Mouse (Mus musculus) embryonic facial prominence, embryonic 13.5 days (tissue): ENCODE results near the gene Zbtb22. TPM values are rescaled to one million over a fixed set of nuclear protein-coding genes. Genes with fewer than 3 reads are reported as not detected.

Experiments used
- ATAC-seq: fragments of 200-750 bp; cut with Nextera tagmentation; 2 replicates; pipeline ENCODE4 v1.8.0; 2017; ENCODE audit warnings: low read depth; ENCODE audit not compliant: insufficient number of reproducible peaks, insufficient read depth, low FRiP score, low TSS enrichment
- H3K27ac ChIP-seq: fragments of 300-500 bp; sonication (generic); 2 replicates; pipeline ENCODE4 v1.5.1; 2015; ENCODE audit warnings: moderate library complexity, mild to moderate bottlenecking, inconsistent platforms
- H3K27me3 ChIP-seq: fragments of 300-500 bp; sonication (generic); 2 replicates; pipeline ENCODE4 v1.6.1; 2015; ENCODE audit warnings: mild to moderate bottlenecking, inconsistent platforms
- H3K36me3 ChIP-seq: fragments of 300-500 bp; sonication (generic); 2 replicates; pipeline ENCODE4 v1.6.1; 2015; ENCODE audit warnings: mild to moderate bottlenecking, inconsistent platforms
- H3K4me1 ChIP-seq: fragments of 300-500 bp; sonication (generic); 2 replicates; pipeline ENCODE4 v1.6.1; 2015; ENCODE audit warnings: inconsistent platforms
- H3K4me2 ChIP-seq: fragments of 300-500 bp; sonication (generic); 2 replicates; pipeline ENCODE4 v1.6.1; 2015; ENCODE audit warnings: moderate library complexity, mild to moderate bottlenecking, inconsistent platforms
- H3K4me3 ChIP-seq: fragments of 300-500 bp; sonication (generic); 2 replicates; pipeline ENCODE4 v1.5.1; 2015; ENCODE audit warnings: mild to moderate bottlenecking, inconsistent platforms
- H3K9ac ChIP-seq: fragments of 300-500 bp; sonication (generic); 2 replicates; pipeline ENCODE4 v1.6.1; 2015; ENCODE audit warnings: mild to moderate bottlenecking, inconsistent platforms
- H3K9me3 ChIP-seq: fragments of 300-500 bp; sonication (generic); 2 replicates; pipeline ENCODE4 v1.6.1; 2016; ENCODE audit warnings: inconsistent platforms
- WGBS: fragments of 180-500 bp; shearing (Covaris S2); methylation state at CpG from one replicate; pipeline ENCODE4 v1.1.7; 2015; ENCODE audit warnings: mixed read lengths; 5-methylcytosine and 5-hydroxymethylcytosine counted together
- polyA plus RNA-seq: library from polyadenylated mRNA; unstranded; fragments of >200 nt; fragmentation: Nextera tagmentation; extraction: Ambion mirVana; gene quantifications from 2 replicates; pipeline ENCODE4 v1.2.1, GENCODE M21; 2015

The Zbtb22 gene
- polyA plus RNA-seq, 1 experiment from 2014 or later, result 17.6 TPM

DNA sequence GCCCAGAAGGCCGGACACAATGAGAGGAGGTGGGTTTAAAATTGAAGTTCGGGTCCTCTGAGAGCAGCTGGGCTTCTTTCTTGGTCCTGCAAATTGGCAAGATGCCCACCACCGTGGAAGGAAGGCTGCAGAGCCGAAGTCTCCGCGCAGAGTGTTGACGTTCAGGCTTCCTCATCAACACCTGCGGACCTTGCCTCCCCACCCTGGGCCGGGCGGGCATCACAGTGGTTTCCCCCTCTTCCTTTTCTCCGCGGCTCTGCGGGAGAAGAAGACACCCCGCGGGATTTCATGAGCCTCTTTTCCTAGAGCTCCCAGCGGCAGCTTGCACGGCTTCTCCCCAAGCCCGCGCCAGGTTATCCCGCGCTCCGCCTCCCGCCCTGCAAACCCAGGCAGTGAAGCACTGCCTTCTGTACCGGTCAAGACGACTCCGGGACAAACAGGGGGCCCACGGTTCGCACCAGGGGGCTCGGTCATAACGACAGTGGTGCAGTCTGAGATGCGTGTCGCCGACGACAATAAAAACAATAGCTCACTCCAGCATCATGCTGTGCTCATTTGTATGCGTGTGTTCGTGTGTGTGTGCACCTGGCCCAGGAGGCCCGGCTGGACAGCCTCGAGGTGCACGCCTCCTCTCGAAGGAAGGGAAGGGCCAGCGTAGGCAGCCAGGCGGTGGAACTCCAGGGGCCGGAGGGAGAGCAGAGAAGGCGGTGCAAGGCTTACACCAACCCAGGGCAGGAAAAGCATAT is 7.2 kb upstream of the Zbtb22 start:
- Histone ChIP-seq H3K27ac (peak overlapping the region; percentile 91), H3K4me2 (peak overlapping the region; percentile 97), H3K36me3 (peaks cover 26% of the 10 kb centered on the region), H3K9ac (peak overlapping the region; percentile 81), H3K4me1 (peaks cover 31% of the 10 kb centered on the region), H3K9me3 (no peaks in the 10 kb centered on the region), H3K4me3 (peak overlapping the region; percentile 95), H3K27me3 (no peaks in the 10 kb centered on the region)
- ATAC-seq, result peak; percentile 27
- under 1% methylated on average over 43 of the region's 44 CpGs for WGBS

GRCm38 (mm10) chr17:33909077-33909868 is 6.4 kb upstream of the Zbtb22 start, which contains the start of gene Daxx:
Daxx (plus strand) TSS chr17:33909414.
- ATAC-seq, result peak; percentile 96
- Histone ChIP-seq H3K27ac (peak within 1 kb of the TSS; percentile 91), H3K4me3 (peak within 1 kb of the TSS; percentile 95), H3K27me3 (no peaks in the 10 kb centered on the region), H3K9me3 (no peaks in the 10 kb centered on the region), H3K9ac (peak within 1 kb of the TSS; percentile 91), H3K4me2 (peak within 1 kb of the TSS; percentile 97), H3K36me3 (peaks cover 34% of the 10 kb centered on the region), H3K4me1 (peaks cover 31% of the 10 kb centered on the region)
- under 1% methylated on average over 68 of the region's 68 CpGs for WGBS

- 0% methylated on average over 14 of the region's 14 CpGs for WGBS
- Histone ChIP-seq H3K4me1 (peaks cover 32% of the 10 kb centered on the region), H3K9ac (peak overlapping the region; percentile 91), H3K9me3 (no peaks in the 10 kb centered on the region), H3K4me2 (peak overlapping the region; percentile 97), H3K27ac (peak overlapping the region; percentile 91), H3K27me3 (no peaks in the 10 kb centered on the region), H3K36me3 (peaks cover 38% of the 10 kb centered on the region), H3K4me3 (peak overlapping the region; percentile 95)
- ATAC-seq, result no peak
Observed at GRCm38 (mm10) chr17:33909869-33910250, 5.8 kb upstream of the Zbtb22 start.

GRCm38 (mm10) chr17:33910346-33911051 is 5.2 kb upstream of the Zbtb22 start:
- Histone ChIP-seq H3K36me3 (peaks cover 42% of the 10 kb centered on the region), H3K9ac (peak overlapping the region; percentile 91), H3K27me3 (no peaks in the 10 kb centered on the region), H3K27ac (peak overlapping the region; percentile 91), H3K4me3 (peak overlapping the region; percentile 95), H3K4me1 (peaks cover 38% of the 10 kb centered on the region), H3K9me3 (no peaks in the 10 kb centered on the region), H3K4me2 (peak overlapping the region; percentile 97)
- WGBS, result 37% methylated on average over 11 of the region's 11 CpGs
- ATAC-seq, result no peak

DNA sequence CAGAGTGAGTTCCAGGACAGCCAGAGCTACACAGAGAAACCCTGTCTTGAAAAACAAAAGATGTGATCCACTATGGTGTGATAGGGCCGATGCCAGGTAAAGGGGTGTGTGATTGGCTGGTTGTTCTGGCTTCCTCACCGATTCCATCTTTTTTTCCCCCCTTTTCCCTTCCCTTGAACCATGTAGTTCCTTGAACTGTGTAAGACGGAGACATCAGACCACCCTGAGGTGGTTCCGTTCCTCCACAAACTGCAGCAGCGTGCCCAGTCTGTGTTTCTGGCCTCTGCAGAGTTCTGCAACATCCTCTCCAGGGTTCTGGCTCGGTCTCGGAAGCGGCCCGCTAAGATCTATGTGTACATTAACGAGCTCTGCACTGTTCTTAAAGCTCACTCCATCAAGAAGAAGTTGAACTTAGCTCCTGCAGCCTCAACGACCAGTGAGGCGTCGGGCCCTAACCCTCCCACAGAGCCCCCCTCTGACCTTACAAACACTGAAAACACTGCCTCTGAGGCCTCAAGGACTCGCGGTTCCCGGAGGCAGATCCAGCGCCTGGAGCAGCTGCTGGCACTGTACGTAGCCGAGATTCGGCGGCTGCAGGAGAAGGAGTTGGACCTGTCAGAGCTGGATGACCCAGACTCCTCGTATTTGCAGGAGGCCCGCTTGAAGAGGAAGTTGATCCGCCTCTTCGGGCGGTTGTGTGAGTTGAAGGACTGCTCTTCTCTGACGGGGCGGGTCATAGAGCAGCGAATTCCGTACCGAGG is 4.5 kb upstream of the Zbtb22 start:
- Histone ChIP-seq H3K4me2 (no peak overlapping the region), H3K4me1 (peaks cover 39% of the 10 kb centered on the region), H3K9ac (0 out of 2 replicates have a peak overlapping the region, but pooled peaks have one; percentile 27), H3K36me3 (peaks cover 42% of the 10 kb centered on the region), H3K4me3 (no peak overlapping the region), H3K27ac (no peak overlapping the region), H3K27me3 (no peaks in the 10 kb centered on the region), H3K9me3 (no peaks in the 10 kb centered on the region)
- WGBS, result 94% methylated on average over 31 of the region's 31 CpGs
- ATAC-seq, result no peak

DNA sequence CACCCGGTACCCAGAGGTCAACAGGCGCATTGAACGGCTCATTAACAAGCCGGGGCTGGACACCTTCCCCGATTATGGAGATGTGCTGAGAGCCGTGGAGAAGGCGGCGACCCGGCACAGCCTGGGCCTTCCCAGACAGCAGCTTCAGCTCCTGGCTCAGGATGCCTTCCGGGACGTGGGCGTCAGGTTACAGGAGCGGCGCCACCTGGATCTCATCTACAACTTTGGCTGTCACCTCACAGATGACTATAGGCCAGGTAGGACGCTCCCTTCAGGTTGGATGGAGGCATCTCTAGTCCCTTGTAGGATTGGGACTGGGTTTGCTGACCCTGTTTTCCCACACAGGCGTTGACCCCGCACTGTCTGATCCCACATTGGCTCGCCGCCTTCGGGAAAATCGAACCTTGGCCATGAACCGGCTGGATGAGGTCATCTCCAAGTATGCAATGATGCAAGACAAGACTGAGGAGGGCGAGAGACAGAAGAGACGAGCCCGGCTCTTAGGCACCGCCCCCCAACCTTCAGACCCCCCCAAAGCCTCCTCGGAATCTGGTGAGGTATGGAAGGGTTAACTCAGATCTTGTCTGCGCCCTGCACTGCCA is 3.8 kb upstream of the Zbtb22 start:
- no peak overlapping the region for H3K4me3 ChIP-seq

GRCm38 (mm10) chr17:33913264-33913663 is 2.4 kb upstream of the Zbtb22 start:
- Histone ChIP-seq H3K4me2 (no peak overlapping the region), H3K4me1 (peaks cover 51% of the 10 kb centered on the region), H3K27me3 (no peaks in the 10 kb centered on the region), H3K9ac (no peak overlapping the region), H3K4me3 (no peak overlapping the region), H3K9me3 (no peaks in the 10 kb centered on the region), H3K27ac (no peak overlapping the region), H3K36me3 (peaks cover 56% of the 10 kb centered on the region)
- ATAC-seq, result no peak
- WGBS, result 90% methylated on average over 10 of the region's 10 CpGs

More for the DNA sequence above, 3.8 kb upstream of the Zbtb22 start:
- Histone ChIP-seq H3K9ac (0 out of 2 replicates have a peak overlapping the region, but pooled peaks have one; percentile 27), H3K27ac (no peak overlapping the region), H3K36me3 (peaks cover 43% of the 10 kb centered on the region), H3K9me3 (no peaks in the 10 kb centered on the region), H3K4me2 (no peak overlapping the region), H3K4me1 (peaks cover 43% of the 10 kb centered on the region), H3K27me3 (no peaks in the 10 kb centered on the region)
- 90% methylated on average over 28 of the region's 28 CpGs for WGBS
- ATAC-seq, result no peak

- peaks cover 54% of the 10 kb centered on the region for H3K4me1 ChIP-seq
- no peak overlapping the region for H3K27ac ChIP-seq
- WGBS, result 92% methylated on average over 8 of the region's 8 CpGs
- H3K36me3 ChIP-seq, result peaks cover 56% of the 10 kb centered on the region
- no peak overlapping the region for H3K9ac ChIP-seq
- H3K4me2 ChIP-seq, result no peak overlapping the region
- no peaks in the 10 kb centered on the region for H3K27me3 ChIP-seq
- no peak overlapping the region for H3K4me3 ChIP-seq
- no peak for ATAC-seq
- no peaks in the 10 kb centered on the region for H3K9me3 ChIP-seq
Observed at GRCm38 (mm10) chr17:33913905-33914304, 1.8 kb upstream of the Zbtb22 start.

- peaks cover 56% of the 10 kb centered on the region for H3K36me3 ChIP-seq
- WGBS, result 73% methylated on average over 13 of the region's 13 CpGs
- H3K9ac ChIP-seq, result peak overlapping the region; percentile 38; the same call in 1 of the 2 replicates
- H3K27me3 ChIP-seq, result no peaks in the 10 kb centered on the region
- no peak overlapping the region for H3K27ac ChIP-seq
- peak overlapping the region; percentile 66 for H3K4me2 ChIP-seq
- H3K9me3 ChIP-seq, result no peaks in the 10 kb centered on the region
- H3K4me1 ChIP-seq, result peaks cover 62% of the 10 kb centered on the region
- no peak for ATAC-seq
- peak overlapping the region; percentile 53 for H3K4me3 ChIP-seq
Observed at GRCm38 (mm10) chr17:33914969-33915391, 724 bp upstream of the Zbtb22 start.

GRCm38 (mm10) chr17:33916294-33916693 is 590 bp downstream of the Zbtb22 start:
- ATAC-seq, result 0 out of 2 replicates have a peak, but pooled peaks have one; percentile 6
- Histone ChIP-seq H3K27me3 (no peaks in the 10 kb centered on the region), H3K4me1 (peaks cover 57% of the 10 kb centered on the region), H3K9ac (peak overlapping the region; percentile 64), H3K27ac (peak overlapping the region; percentile 81), H3K36me3 (peaks cover 50% of the 10 kb centered on the region), H3K9me3 (no peaks in the 10 kb centered on the region), H3K4me2 (peak overlapping the region; percentile 66), H3K4me3 (peak overlapping the region; percentile 53)
- under 1% methylated on average over 18 of the region's 20 CpGs for WGBS
